Mouse (Mus musculus) forebrain, embryonic 16.5 days (tissue): Measurements from ENCODE around the gene Map2k4. TPM values are rescaled to one million over a fixed set of nuclear protein-coding genes. Genes with fewer than 3 reads are reported as not detected.

ENCODE experiments used
- ATAC-seq: fragments of 200-750 bp; cut with Nextera tagmentation; 2 replicates; pipeline ENCODE4 v1.8.0; 2017; ENCODE audit warnings: mild to moderate bottlenecking, moderate library complexity
- H3K27ac ChIP-seq: fragments of 300-500 bp; sonication (generic); 2 replicates; pipeline ENCODE4 v1.5.1; 2014; ENCODE audit warnings: low read length, control low read depth
- H3K27me3 ChIP-seq: fragments of 300-500 bp; sonication (generic); replicated peaks from 2 replicates; pipeline ENCODE4 v1.6.1; 2014; ENCODE audit warnings: low read length; ENCODE audit not compliant: control insufficient read depth, insufficient read depth
- H3K36me3 ChIP-seq: fragments of 300-500 bp; sonication (generic); 2 replicates; pipeline ENCODE4 v1.6.1; 2014; ENCODE audit not compliant: control insufficient read depth, insufficient read depth
- H3K4me1 ChIP-seq: fragments of 300-500 bp; sonication (generic); replicated peaks from 2 replicates; pipeline ENCODE4 v1.6.1; 2014; ENCODE audit warnings: low read length; ENCODE audit not compliant: control insufficient read depth, insufficient read depth
- H3K4me2 ChIP-seq: fragments of 300-500 bp; sonication (generic); 2 replicates; pipeline ENCODE4 v1.6.1; 2014; ENCODE audit warnings: mild to moderate bottlenecking, low read length, control low read depth
- H3K4me3 ChIP-seq: fragments of 300-500 bp; sonication (generic); replicated peaks from 2 replicates; pipeline ENCODE4 v1.5.1; 2014; ENCODE audit warnings: mild to moderate bottlenecking, low read length, control low read depth
- H3K9ac ChIP-seq: fragments of 300-500 bp; sonication (generic); replicated peaks from 2 replicates; pipeline ENCODE4 v1.6.1; 2014; ENCODE audit warnings: low read depth, low read length, control low read depth
- H3K9me3 ChIP-seq: fragments of 300-500 bp; sonication (generic); 2 replicates; pipeline ENCODE4 v1.6.1; 2016; ENCODE audit warnings: low read length; ENCODE audit not compliant: control insufficient read depth
- WGBS: fragments of 180-500 bp; shearing (Covaris S2); extraction: QIAGEN DNeasy Blood & Tissue Kit; methylation state at CpG from one replicate; pipeline ENCODE4 v1.1.7; 2014; 5-methylcytosine and 5-hydroxymethylcytosine counted together
- polyA plus RNA-seq: library from polyadenylated mRNA; unstranded; fragments of >200 nt; fragmentation: Nextera tagmentation; extraction: Ambion mirVana; gene quantifications from 2 replicates; pipeline ENCODE4 v1.2.1, GENCODE M21; 2015

The Map2k4 gene
- polyA plus RNA-seq, 1 experiment from 2014 or later, result 91.3 TPM

DNA sequence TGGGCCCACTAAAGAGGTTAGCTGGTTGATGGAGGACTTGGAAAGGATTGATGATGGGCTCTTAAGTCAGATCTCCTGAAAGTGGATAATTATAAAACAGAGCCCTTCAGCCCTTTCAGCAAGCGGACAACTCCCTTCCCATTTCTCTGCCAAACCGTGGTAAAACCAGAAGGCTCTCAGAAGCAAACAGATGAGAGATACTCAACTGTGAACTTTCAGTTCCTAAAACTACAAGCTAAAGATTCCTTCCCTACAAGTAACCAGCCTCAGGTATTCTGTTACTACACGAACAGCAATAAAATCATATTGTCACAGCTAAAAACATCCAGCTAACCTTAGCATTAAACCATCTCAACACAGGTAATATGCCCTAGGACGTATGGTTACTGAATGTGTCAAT lies 83.2 kb downstream of the Map2k4 start:
- Histone ChIP-seq H3K27me3 (no peaks in the 10 kb centered on the region), H3K9ac (no peak overlapping the region), H3K27ac (no peak overlapping the region), H3K9me3 (no peaks in the 10 kb centered on the region), H3K4me1 (no peaks in the 10 kb centered on the region), H3K4me2 (no peak overlapping the region), H3K4me3 (no peak overlapping the region), H3K36me3 (peaks cover 2% of the 10 kb centered on the region; the same call in 1 of the 2 replicates)
- 74% methylated on average over 4 of the region's 4 CpGs for WGBS
- no peak for ATAC-seq

DNA sequence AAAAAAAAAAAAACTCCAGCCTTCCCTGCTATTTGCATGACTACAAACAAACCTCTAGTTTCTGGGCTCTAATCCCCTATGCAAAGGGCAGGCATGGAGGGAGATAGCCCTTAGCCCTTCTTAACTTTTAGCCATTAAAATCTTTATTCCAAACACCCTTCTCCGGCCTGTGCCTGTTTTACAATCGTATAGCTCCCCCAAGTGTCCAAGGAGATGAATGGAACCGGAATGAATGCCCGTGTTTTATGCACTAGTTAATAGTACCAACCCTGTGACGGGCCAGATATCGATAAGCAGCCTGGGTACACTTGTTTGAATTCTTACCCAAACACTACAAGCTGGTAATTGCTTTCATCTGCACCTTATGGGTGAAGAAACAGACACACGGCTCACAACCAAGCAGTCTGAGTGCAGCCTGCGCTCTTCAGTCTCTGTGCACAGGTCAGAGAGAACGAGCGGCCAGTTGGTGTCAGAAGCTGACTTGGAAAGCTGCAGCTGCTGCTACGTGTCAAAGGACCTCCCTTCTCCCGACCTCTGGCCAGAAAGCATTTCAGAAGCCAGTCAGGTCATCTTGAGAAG lies 109.2 kb downstream of the Map2k4 start:
- WGBS, result 30% methylated on average over 12 of the region's 12 CpGs
- no peaks in the 10 kb centered on the region for H3K27me3 ChIP-seq
- H3K27ac ChIP-seq, result no peak overlapping the region
- no peaks in the 10 kb centered on the region for H3K9me3 ChIP-seq
- no peak overlapping the region for H3K4me3 ChIP-seq
- H3K4me1 ChIP-seq, result 0 out of 2 replicates have a peak, but pooled peaks cover 3% of the 10 kb centered on the region
- H3K4me2 ChIP-seq, result no peak overlapping the region
- no peak overlapping the region for H3K9ac ChIP-seq
- no peaks in the 10 kb centered on the region for H3K36me3 ChIP-seq
- peak; percentile 71 for ATAC-seq

DNA sequence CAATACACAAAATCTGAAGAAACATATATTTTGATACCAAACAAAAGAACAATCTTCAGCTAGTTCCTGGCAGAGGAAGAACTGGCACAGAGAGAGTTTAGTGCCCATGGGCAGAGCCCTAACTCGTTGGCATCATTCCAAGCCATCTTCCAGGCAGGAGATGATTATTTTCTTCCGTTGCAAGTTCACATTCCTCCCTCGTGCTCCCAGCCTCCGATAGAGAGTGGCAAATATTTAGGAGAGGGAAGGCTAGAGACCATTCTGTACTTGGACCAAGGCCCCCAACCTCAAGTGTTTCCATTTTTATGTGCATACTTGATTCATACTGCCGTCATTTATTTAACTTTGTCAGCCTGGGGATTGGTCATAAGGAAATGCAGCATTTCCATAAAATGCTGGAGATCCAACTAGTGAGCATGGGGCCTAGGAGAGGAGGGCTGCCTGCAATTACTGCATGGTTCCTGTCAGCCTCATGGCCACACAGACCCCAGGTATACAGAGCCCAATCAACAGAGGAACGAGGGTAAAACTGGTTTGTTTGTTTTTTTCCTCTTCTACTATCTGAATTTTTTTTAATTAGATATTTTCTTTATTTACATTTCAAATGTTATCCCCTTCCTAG lies 120.6 kb downstream of the Map2k4 start:
- Histone ChIP-seq H3K27me3 (no peaks in the 10 kb centered on the region), H3K27ac (no peak overlapping the region), H3K36me3 (no peaks in the 10 kb centered on the region), H3K4me2 (no peak overlapping the region), H3K4me1 (peaks cover 3% of the 10 kb centered on the region; the same call in 1 of the 2 replicates), H3K9me3 (no peaks in the 10 kb centered on the region), H3K9ac (no peak overlapping the region), H3K4me3 (no peak overlapping the region)
- no peak for ATAC-seq
- WGBS, result 51% methylated on average over 6 of the region's 6 CpGs

DNA sequence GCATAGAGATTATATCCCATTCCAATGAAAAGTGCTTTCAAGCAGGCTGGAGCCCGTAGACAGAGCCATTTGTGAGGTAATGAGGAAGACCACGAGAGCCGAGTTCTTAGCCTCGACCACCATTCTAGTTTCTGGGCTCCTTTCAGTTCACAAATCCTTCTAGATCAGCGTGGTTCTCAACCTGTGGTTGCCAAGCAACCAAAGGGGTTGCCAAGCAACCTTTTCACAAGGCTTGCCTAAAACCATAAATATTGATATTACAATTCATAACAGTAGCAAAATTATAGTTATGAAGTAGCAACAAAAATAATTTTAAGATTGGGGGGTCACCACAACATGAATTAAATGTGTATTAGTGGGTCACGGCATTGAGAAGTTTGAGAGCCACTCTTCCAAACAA lies 123.2 kb downstream of the Map2k4 start:
- H3K9me3 ChIP-seq, result no peaks in the 10 kb centered on the region
- 42% methylated on average over 6 of the region's 6 CpGs for WGBS
- no peak for ATAC-seq
- H3K27me3 ChIP-seq, result no peaks in the 10 kb centered on the region
- no peak overlapping the region for H3K4me2 ChIP-seq
- no peak overlapping the region for H3K9ac ChIP-seq
- no peak overlapping the region for H3K27ac ChIP-seq
- H3K4me3 ChIP-seq, result no peak overlapping the region
- no peaks in the 10 kb centered on the region for H3K36me3 ChIP-seq
- peaks cover 3% of the 10 kb centered on the region; the same call in 1 of the 2 replicates for H3K4me1 ChIP-seq

DNA sequence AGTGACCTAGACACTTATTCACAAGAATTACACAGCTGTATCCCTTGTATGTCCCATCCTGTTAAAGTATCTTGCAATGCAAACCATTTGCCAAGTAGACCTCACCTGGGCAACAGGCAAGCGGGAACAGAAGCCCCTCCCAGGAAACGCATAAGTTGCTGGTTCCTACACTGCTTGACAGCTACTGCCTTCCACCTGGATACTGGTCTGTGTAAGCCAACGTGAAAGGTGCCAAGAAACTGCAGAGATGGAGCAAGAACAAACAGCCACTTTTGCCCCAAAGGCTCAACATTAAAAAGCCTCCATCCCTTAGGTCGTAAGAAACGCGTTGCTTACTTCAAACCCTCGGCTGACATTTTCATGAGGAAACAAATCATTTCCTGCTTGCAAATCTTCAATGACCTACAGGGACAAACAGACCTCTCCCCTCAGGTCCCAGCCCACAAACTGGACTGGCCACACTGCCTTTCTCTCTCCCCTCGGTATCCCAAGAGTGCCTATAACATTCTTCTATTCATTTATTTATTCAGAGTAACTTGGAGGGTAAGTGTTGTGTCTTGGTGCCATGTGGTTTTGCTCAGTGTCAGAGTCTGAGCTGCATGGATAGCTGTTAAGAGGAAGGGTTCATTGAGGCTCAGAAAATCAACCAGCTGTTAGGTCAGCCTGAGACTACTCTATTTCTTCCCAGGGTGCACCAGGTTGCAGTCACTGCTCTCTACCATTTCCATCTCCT lies 126.1 kb downstream of the Map2k4 start:
- Histone ChIP-seq H3K9me3 (no peaks in the 10 kb centered on the region), H3K4me2 (no peak overlapping the region), H3K27me3 (no peaks in the 10 kb centered on the region), H3K9ac (no peak overlapping the region), H3K4me1 (peaks cover 3% of the 10 kb centered on the region; the same call in 1 of the 2 replicates), H3K27ac (no peak overlapping the region), H3K36me3 (no peaks in the 10 kb centered on the region), H3K4me3 (no peak overlapping the region)
- ATAC-seq, result no peak
- 85% methylated on average over 8 of the region's 8 CpGs for WGBS

DNA sequence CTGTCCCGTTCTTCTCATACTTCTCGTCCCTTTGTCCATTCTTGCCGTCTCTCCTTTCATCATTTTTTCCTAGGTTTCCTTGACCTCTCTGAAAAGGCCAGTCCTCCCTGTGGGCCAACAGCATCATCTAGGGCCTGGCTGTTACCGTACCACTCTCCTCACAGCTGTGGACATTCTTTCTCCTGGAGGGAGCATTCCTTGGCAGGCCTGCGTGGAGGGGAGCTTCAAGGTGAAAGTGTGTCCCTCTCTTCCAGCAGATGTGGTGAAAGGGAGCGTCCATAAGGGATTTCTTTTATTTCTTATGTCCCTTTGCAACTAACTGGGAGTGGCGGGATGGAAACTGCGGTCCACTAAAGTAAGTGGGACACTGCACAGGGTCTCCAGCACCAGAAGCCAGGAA lies 134.2 kb downstream of the Map2k4 start:
- H3K27ac ChIP-seq, result no peak overlapping the region
- H3K9me3 ChIP-seq, result no peaks in the 10 kb centered on the region
- H3K4me2 ChIP-seq, result no peak overlapping the region
- H3K4me3 ChIP-seq, result no peak overlapping the region
- no peaks in the 10 kb centered on the region for H3K27me3 ChIP-seq
- no peaks in the 10 kb centered on the region for H3K4me1 ChIP-seq
- no peak for ATAC-seq
- H3K9ac ChIP-seq, result no peak overlapping the region
- no peaks in the 10 kb centered on the region for H3K36me3 ChIP-seq
- 94% methylated on average over 8 of the region's 8 CpGs for WGBS

DNA sequence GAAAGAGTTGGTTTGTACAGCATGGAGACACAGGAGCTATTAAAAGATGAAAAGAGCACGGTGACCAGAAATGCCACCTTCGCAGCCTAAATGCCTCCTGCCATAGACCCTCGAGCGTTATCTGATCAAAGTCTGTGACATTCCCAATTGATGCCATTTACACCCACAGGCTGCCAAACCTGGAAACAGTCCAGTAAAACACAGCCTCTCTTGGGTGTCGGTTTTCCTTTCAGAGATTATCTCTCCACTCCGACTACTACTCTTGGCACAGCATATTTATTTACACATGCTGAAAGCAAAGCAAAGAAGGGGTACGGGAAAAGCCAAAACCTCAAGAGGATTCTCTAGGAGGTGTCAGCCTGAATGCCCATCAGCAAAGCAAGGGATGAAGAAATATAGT lies 136.7 kb downstream of the Map2k4 start:
- Histone ChIP-seq H3K4me1 (no peaks in the 10 kb centered on the region), H3K9me3 (no peaks in the 10 kb centered on the region), H3K27ac (no peak overlapping the region), H3K4me3 (no peak overlapping the region), H3K27me3 (no peaks in the 10 kb centered on the region), H3K9ac (no peak overlapping the region), H3K4me2 (no peak overlapping the region), H3K36me3 (no peaks in the 10 kb centered on the region)
- 51% methylated on average over 7 of the region's 7 CpGs for WGBS
- ATAC-seq, result no peak

DNA sequence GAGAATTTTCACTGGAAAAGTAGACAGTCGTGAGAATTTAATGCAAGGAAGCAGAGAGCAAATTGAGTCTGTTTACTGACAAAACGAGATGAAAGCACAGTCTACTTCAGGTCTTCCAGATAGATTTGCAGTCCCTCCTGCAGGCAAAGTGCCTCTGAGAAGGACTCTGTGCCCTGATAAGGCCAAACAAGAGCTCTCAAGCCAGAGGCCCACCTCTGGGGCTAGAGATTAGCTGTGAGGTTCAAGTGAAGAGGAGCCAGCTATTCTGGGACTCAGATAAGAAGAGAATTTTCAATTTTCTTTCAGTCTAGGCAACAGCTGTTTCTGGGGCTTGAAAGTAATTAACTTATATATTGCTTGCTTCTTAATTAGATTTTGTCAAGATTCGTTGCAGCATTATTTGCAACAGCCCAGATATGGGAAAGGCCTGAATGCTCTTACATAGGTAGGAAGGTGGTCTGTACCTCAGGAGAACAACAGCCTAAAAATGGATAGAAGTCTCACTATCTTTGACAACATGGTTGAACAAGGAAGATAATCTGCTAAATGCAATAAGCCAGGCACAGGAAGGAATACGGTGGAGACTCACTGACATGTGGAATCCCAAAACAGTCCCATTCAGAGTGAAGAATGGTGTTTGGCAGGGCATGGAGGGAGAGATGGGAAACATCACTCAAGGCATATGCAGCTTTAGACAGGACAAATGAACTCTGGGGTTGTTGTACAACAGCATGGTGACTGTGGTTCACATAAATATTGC lies 138.0 kb downstream of the Map2k4 start:
- no peaks in the 10 kb centered on the region for H3K27me3 ChIP-seq
- ATAC-seq, result no peak
- no peaks in the 10 kb centered on the region for H3K9me3 ChIP-seq
- no peak overlapping the region for H3K9ac ChIP-seq
- no peak overlapping the region for H3K4me3 ChIP-seq
- 69% methylated on average over 4 of the region's 4 CpGs for WGBS
- H3K27ac ChIP-seq, result no peak overlapping the region
- no peaks in the 10 kb centered on the region for H3K36me3 ChIP-seq
- H3K4me2 ChIP-seq, result no peak overlapping the region
- no peaks in the 10 kb centered on the region for H3K4me1 ChIP-seq

DNA sequence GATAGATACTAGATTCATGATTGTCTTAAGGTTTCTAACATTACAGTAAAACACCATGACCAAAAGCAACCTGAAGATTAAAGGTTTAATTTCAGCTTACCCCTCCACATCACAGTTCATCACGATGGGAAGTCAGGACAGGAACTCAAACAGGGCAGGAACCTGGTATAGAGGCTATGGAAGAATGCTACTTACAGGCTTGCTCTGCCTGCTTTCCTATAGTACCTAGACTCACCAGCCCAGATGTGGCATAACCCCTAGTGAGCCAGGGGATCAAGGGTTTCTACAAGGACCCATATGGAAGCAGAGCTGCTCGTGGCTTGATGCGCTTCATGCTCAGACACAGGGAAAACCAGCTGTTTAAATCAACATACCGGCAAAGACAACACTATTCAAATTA lies 138.6 kb downstream of the Map2k4 start:
- H3K4me1 ChIP-seq, result no peaks in the 10 kb centered on the region
- WGBS, result 83% methylated on average over 4 of the region's 4 CpGs

More for the DNA sequence above, 138.6 kb downstream of the Map2k4 start:
- Histone ChIP-seq H3K9me3 (no peaks in the 10 kb centered on the region), H3K27ac (no peak overlapping the region), H3K9ac (no peak overlapping the region), H3K36me3 (no peaks in the 10 kb centered on the region), H3K27me3 (no peaks in the 10 kb centered on the region), H3K4me3 (no peak overlapping the region), H3K4me2 (no peak overlapping the region)
- ATAC-seq, result no peak
